Mouse (Mus musculus): ENCODE measurements around the gene Nicn1.

Gene Nicn1

GRCm38 (mm10) chr9:108337848-108338550 is 47.8 kb downstream of the Nicn1 start:
- in situ Hi-C loops (cut with MboI), result no loop called here

- in situ Hi-C loops (cut with MboI), result no loop called here
These were observed 48.3 kb downstream of the Nicn1 start for GRCm38 (mm10) chr9:108338551-108338885.

- in situ Hi-C loops (cut with MboI), result no loop called here
These were observed 48.9 kb downstream of the Nicn1 start, which contains the start of gene Gpx1 for GRCm38 (mm10) chr9:108338886-108339781. Gene Gpx1 (plus strand): TSS chr9:108338903.

GRCm38 (mm10) chr9:108339886-108340257 is 49.6 kb downstream of the Nicn1 start:
- in situ Hi-C loops (cut with MboI), result no loop called here

GRCm38 (mm10) chr9:108340258-108341138 is 50.3 kb downstream of the Nicn1 start:
- in situ Hi-C loops (cut with MboI), result no loop called here

GRCm38 (mm10) chr9:108341139-108341475 is 50.9 kb downstream of the Nicn1 start:
- in situ Hi-C loops (cut with MboI), result no loop called here

- in situ Hi-C loops (cut with MboI), result no loop called here
These were observed 51.6 kb downstream of the Nicn1 start for GRCm38 (mm10) chr9:108341801-108342200.

- in situ Hi-C loops (cut with MboI), result no loop called here
These were observed 52.1 kb downstream of the Nicn1 start for GRCm38 (mm10) chr9:108342301-108342831.

GRCm38 (mm10) chr9:108343331-108343730 is 53.1 kb downstream of the Nicn1 start:
- in situ Hi-C loops (cut with MboI), result no loop called here

- in situ Hi-C loops (cut with MboI), result no loop called here
These were observed 53.6 kb downstream of the Nicn1 start for GRCm38 (mm10) chr9:108343835-108344234.

GRCm38 (mm10) chr9:108344471-108344870 is 54.2 kb downstream of the Nicn1 start:
- in situ Hi-C loops (cut with MboI), result no loop called here
